ENCODE assay signal across 27 mouse cellular contexts in the genomic region with DNA sequence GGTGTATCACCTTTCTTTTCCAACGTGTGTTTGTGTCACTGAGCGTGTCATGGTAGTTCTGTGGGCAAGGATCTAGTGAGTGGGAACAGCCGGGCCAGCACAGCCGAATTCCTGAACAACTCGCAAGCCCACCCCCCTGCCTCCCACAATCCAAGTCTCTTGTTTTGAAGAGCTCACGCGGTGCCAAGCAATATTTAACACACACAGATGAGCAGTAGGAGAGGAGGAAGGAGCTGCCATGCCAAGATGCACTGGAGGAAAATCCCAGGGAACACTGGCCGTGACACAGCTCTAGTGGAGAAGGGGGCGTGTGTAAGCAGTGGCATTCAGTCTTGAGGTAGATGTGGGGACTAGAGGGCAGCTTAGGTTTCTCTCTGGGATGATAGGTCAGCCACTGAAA.
DNase-seq lines count a peak whose midpoint lies in the region; ATAC-seq lines count a peak whose summit lies in the region.
"Had no signal": no experiment of that assay in that cellular context is flagged by ENCODE, and none has a peak within 500 bp of the region (broad histone marks: within the 10 kb centered on the region; RNA-seq: fewer than 3 reads in every experiment).

No protein-coding gene starts in this region.

- intact Hi-C loops in left cerebral cortex, postnatal 10 days (cut with DNase I) = no loop called here
- intact Hi-C loops in gastrocnemius, postnatal 36 days (cut with DNase I) = no loop called here

- H3K4me2 ChIP-seq in liver, embryonic 12.5 days = no peak overlapping the region
- H3K4me2 ChIP-seq: forebrain, embryonic 13.5 days; kidney, embryonic 15.5 days; limb, embryonic 12.5 days; lung, embryonic 15.5 days; midbrain, embryonic 12.5 days; neural tube, embryonic 13.5 days; stomach, embryonic 15.5 days had no signal

- H3K27me3 ChIP-seq in liver, embryonic 12.5 days (replicated peaks) = no peaks in the 10 kb centered on the region
- H3K27me3 ChIP-seq: forebrain, embryonic 13.5 days; kidney, embryonic 15.5 days; lung, embryonic 15.5 days; neural tube, embryonic 13.5 days; stomach, embryonic 15.5 days had no signal

- no peaks in the 10 kb centered on the region for H3K9me3 ChIP-seq in liver, embryonic 12.5 days (replicated peaks)
- H3K9me3 ChIP-seq: forebrain, embryonic 13.5 days; kidney, embryonic 15.5 days; limb, embryonic 12.5 days; lung, embryonic 15.5 days; midbrain, embryonic 12.5 days; neural tube, embryonic 13.5 days; stomach, embryonic 15.5 days had no signal

- H3K4me1 ChIP-seq in liver, embryonic 12.5 days = no peaks in the 10 kb centered on the region
- H3K4me1 ChIP-seq: forebrain, embryonic 13.5 days; kidney, embryonic 15.5 days; limb, embryonic 12.5 days; lung, embryonic 15.5 days; midbrain, embryonic 12.5 days; neural tube, embryonic 13.5 days; stomach, embryonic 15.5 days had no signal

- no peak overlapping the region for H3K9ac ChIP-seq in liver, embryonic 12.5 days
- H3K9ac ChIP-seq: forebrain, embryonic 13.5 days; kidney, embryonic 15.5 days; limb, embryonic 12.5 days; lung, embryonic 15.5 days; midbrain, embryonic 12.5 days; neural tube, embryonic 13.5 days; stomach, embryonic 15.5 days had no signal

- H3K36me3 ChIP-seq in liver, embryonic 12.5 days = no peaks in the 10 kb centered on the region
- H3K36me3 ChIP-seq: G1E; kidney, embryonic 15.5 days; limb, embryonic 12.5 days; lung, embryonic 15.5 days; midbrain, embryonic 12.5 days; neural tube, embryonic 13.5 days; stomach, embryonic 15.5 days had no signal

- H3K27ac ChIP-seq in liver, embryonic 12.5 days = no peak overlapping the region
- H3K27ac ChIP-seq: forebrain, embryonic 13.5 days; kidney, embryonic 15.5 days; left cerebral cortex, adult 2 months; limb, embryonic 12.5 days; lung, embryonic 15.5 days; midbrain, embryonic 12.5 days; neural tube, embryonic 13.5 days; stomach, embryonic 15.5 days had no signal

- ATAC-seq in frontal cortex, adult (ENCODE audit: low TSS enrichment) = peak; percentile 72
- ATAC-seq in liver, embryonic 12.5 days = no peak
- ATAC-seq: forebrain, embryonic 13.5 days; hindbrain, embryonic 16.5 days had no signal

- no peak for DNase-seq in frontal cortex, postnatal 10 days (ENCODE audit: low spot score in 2 of 2)
- peak; percentile 11 to 44 for DNase-seq in left cerebral cortex, adult 18-20 months (ENCODE audit: low spot score in 2 of 2)
- DNase-seq in left cerebral cortex, postnatal 10 days (ENCODE audit: extremely low spot score in 1 of 2, low spot score in 2 of 2) = no peak
- peak; percentile 35 to 42 for DNase-seq in frontal cortex, postnatal 36 days (ENCODE audit: low spot score in 2 of 2)
- peak; percentile 21 to 40 for DNase-seq in right cerebral cortex, postnatal 36 days (ENCODE audit: low spot score in 2 of 2)
- DNase-seq in gastrocnemius, postnatal 36 days = no peak
- DNase-seq: adrenal gland, adult 8-10 months; cerebellum, adult 11 months; cerebellum, adult 9-10 months; cerebellum, postnatal 36 days; heart, postnatal 14 days; kidney, adult 18-20 months; kidney, postnatal 25 days; retina, postnatal 1 day; thymus, postnatal 14 days had no signal

- H3K4me3 ChIP-seq in liver, embryonic 12.5 days = no peak overlapping the region
- H3K4me3 ChIP-seq: forebrain, embryonic 13.5 days; kidney, embryonic 15.5 days; left cerebral cortex, adult 2 months; limb, embryonic 12.5 days; lung, embryonic 15.5 days; midbrain, embryonic 12.5 days; neural tube, embryonic 13.5 days; stomach, embryonic 15.5 days had no signal

- WGBS in liver, embryonic 12.5 days (ENCODE audit: insufficient replicate concordance) = 70% methylated on average over 9 of the region's 9 CpGs

Comparison
In these comparisons a context has a peak if more than half of its experiments do, and no peak if none do; other contexts are left out.
1. DNase-seq: peak in left cerebral cortex, adult 18-20 months (2 of 2), frontal cortex, postnatal 36 days (2 of 2) and right cerebral cortex, postnatal 36 days (2 of 2); none in frontal cortex, postnatal 10 days (0 of 2), left cerebral cortex, postnatal 10 days (0 of 2) and gastrocnemius, postnatal 36 days (0 of 2).